Mouse (Mus musculus) urinary bladder, adult 18-20 months (tissue): Measurements from ENCODE around the gene Cdh18.
"Not testable (repeated sequence)": the region's sequence is repeated elsewhere in the genome, so short reads cannot be mapped to it uniquely, and the experiment has no call there.

ENCODE experiments used
- DNase-seq, 2 experiments: peaks; one replicate each; pipeline ENCODE4 v3.0.0; 2022; ENCODE audit warnings: low spot score in 2 of 2, mixed read lengths in 2 of 2

The Cdh18 gene

DNA sequence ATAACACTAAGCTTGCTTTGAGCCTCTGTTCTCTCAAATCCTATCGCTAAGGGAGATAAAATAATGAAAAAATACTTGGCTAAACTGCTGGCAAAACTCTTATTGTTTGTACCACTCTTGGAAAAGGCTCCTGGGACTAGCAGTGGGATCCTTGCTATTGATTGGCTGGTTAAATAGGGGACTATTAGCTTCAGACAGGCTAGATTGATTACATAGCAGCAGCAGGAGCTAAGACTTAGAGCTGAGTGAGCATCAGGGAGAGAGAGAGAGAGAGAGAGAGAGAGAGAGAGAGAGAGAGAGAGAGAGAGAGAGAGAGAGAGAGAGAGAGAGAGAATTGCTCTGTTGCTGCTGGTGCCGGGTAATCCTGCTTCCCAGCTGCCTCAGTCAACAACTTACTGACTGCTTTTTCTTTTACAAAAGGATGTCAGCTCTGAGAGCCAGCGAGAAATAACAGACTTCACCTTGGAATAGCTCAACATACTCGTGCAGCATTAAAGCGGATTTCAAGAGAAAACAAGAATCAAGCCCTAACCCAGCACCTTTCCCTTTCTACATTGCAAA lies at the start of gene Cdh18:
Gene Cdh18 (plus strand): TSS at position 312 of the 561 bp plus-strand sequence.
- DNase-seq, result no peak

DNA sequence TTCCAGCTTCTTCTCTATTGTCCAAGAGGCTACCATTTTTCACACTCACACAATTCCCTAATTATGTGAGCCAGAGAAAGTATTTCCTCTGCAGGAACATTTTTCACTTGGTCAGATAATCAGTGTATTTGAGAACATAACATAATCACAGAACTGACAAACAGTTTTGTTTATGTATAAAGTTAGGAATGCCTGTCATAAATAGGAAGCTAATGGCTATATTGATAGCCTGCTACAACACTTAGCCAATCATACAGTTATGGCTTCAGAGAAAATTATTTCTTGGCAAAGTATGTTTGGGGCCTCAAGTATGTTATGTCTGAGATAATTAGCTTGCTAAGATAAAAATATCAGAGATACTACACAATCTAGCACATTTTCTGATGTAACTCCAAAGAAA lies 37.6 kb upstream of the Cdh18 start:
- no peak for DNase-seq

DNA sequence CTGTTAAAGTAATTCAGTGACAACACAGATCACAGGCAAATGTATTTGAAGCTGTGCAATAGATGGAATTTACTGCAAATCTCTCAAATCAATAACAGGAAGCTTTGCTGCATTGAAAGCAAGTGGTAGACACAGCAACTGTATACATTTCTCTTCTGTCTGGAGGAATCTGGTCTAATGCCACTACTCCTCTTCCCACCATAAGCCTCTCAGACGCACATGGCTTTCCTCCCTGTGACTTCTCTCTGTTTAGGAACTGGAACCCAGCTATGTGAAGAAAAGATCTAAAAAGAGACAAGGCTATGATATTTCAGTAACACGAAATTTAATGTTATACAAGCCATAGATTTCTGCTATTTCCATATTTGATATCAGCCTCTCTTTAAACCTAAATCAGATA lies 13.0 kb upstream of the Cdh18 start:
- DNase-seq, result no peak

DNA sequence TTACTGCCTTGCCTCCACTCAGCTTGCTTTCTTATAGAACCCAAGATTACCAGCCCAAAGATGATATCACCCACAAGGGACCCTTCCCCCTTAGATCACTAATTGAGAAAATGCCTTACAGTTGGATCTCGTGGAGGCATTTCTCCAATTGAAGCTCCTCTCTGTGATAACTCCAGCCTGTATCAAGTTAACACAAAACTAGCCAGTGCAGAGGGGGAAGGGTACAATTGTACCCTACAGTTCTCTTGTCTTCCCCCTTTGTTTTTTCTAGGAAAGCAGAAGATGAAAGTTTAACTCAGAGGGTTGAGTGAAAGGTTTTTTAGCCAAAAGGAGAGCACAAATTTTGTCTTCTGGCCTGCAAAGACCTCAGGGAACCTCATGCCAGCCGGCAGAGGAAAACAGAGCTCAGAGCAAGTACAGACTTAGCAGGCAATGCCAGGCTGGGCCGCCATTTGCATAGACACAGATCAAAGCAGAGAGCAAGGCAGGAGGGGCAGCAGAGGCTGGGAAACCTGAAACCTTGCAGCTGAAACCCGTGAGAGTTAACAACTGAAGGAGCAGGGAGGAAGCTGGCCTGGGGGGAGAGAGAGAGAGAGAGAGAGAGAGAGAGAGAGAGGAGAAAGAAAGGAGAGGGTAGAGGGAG lies 29.3 kb downstream of the Cdh18 start:
- DNase-seq, result no peak

DNA sequence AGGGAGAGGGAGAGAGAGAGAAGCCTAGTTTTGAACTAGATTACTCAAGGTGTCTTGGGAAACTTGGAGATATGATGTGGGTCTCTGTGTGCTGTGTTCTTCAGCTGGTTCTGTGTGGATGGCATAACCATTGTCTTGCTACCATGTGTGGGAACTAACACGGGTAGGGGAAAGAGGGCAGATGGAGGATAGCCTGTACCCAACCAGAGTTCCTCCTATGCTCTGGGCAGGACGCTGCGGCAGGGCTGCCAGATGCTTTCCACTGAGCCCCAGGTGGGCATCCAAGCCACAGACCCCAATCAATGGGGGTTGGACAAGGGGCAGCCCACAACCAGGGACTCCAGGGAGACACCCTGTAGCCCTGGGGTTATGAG lies 29.8 kb downstream of the Cdh18 start:
- DNase-seq, result no peak

DNA sequence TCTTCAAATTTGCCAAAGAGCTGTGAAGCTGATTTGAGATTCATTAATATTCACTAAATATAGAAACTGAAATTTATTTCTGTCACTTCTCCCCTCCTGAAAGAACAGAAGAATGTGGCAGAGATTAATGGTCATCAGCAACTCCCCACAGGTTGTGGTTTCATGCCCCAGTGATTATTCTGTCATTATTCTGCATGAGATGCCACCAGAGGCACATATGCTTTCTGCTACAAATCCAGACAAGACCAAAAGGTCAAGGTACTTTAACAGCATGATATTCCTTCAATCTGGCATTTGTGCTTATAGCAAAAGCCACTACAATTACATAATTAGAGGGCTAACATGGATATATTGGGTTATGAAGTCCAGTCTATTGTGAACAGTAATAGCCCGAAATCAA lies 35.8 kb downstream of the Cdh18 start:
- DNase-seq, result no peak

DNA sequence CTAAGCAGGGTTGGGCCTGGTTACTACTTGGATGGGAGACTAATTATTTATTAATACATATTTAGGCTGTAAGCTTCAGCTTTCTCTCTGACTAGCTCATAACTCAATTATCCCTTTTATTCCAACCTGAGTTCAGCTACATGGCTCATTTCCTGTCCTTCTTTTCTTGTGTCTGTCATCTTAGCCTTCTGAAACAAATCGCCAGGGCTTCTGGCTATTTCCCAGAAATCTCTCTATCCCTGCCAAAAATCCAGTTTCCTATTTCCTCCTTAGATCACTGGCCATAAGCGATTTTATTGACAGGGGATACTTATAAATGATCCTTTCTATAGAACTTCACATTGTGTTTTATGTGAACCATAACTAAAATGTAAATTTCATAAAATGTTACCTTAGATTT lies 167.6 kb downstream of the Cdh18 start:
- no peak for DNase-seq

DNA sequence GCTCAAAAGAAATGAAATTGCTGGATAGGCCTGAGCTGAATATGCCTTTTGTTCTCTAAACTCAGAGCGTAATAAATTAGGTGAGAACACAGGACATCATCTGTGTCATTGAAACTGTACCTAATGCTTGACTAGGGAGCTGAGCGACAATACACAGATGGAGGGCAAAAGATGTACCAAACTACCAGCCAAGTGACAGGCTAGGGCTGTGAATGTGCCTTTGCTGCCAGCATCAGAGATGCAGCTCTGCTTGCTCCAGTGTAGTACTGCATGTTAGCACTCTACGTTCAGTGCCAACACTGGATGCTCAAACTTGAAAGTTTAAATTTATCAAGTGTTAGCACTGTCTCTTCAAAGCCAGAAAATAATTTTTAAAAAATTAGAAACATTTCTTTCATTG lies 168.9 kb downstream of the Cdh18 start:
- no peak for DNase-seq

DNA sequence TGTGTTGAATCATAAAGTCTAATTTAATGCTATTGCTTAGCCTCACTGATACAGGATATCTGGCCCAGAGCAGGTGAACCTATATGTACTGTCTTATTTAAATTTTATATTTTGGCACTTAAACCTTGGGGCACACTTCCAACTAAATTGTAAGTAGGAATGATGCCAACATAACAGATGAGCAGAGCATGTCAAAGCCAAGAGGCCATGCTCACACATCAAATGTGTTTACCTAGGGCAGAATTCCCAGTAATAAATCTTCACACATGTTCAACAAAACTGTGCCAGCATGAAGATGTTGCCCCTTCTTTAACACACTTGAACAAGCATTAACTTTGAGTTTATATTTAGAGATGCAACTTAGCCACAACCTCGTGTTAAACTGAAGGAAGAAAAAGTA lies 177.8 kb downstream of the Cdh18 start:
- no peak for DNase-seq

DNA sequence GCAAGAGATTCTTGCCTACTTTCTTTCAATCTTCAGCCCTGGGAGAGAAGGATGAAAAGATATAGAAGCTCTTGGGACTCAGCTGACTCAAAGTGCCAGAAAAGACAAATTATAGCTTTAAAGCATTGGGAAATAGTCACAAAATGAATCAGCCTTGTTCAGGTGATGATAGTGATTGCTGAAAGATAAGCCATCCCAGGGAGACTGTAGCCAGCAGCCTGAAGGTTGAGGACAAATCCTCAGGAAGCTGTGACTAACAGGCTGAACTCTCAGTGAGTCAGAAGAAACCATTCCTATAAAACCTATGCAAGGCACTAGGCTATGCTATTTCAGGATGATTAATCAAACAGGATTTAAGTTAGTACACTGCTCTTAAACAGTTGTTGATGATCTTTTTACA lies 184.2 kb downstream of the Cdh18 start:
- no peak for DNase-seq

DNA sequence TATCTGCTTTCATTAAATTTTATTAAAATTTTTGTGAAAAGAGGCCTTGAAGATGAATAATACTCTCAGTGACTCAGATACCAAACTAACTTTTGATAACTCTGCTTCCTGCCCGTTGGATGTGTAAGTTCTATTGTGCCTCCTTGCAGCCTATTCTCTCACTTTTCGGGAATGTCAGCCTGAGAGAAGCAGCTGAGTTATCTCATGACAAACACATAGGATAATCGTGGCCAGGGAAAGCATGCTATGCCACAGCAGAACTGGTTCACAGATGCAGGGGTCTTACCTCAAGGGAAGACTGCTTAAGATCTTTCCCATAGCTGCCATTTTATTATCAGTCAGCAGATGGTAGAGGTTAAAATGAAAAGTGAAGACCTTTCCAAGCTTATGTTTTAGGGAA lies 187.3 kb downstream of the Cdh18 start:
- no peak for DNase-seq

DNA sequence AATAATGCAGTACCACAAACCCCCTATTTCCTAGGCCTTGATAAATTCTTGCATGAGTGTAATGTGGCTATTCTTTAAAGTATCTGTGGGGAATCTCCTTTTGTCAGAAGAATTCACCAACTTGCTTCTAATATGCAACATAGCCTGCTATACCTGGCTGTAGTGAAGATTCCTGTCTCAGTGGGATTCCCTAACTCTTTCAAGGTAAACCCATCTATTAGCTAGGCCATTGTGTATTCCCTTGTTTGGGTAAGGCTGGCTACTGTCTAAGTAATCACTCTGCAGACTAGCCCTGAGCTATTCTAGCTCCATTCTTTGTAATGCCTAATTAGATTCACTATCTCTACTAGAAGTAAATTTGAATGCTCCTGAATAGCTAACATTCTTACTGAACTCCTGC lies 212.4 kb downstream of the Cdh18 start:
- not testable (repeated sequence) for DNase-seq

DNA sequence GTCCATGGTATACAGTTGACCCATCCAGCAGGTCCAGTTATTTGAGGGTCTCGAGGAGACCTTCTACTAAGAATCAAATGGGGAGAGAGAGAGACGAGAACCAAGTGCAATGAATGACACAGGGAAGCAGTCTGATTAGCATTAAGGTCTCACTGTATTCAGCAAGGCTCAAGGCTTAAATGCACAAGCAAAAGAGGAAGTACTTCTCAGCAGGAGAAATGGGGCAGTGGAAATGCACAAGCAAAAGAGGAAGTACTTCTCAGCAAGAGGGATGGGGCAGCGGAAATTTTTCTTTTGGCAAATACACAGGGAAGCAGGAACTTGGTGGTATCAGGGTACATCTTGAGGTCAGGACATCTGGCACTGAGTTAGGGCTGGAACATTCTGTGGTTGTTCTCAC lies 217.8 kb downstream of the Cdh18 start:
- DNase-seq, result not testable (repeated sequence)

DNA sequence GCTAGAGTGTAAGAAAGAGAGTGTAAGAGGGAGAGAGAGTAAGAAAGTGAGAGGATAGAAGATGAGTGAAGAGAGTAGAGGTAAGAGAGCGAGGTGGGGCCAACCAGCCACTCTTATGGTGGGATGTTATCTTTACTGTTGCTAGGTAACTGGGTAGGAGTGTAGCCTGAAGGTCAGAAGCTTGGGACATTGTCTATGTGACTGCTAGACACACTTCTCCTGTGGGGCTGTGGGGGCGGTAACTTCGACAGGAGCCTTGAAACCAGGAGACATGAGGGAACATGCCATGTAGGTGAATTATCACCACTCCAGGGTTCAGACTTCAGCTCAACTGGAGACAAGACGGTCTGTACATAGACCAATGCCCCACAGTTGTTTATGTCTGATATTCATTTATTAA lies 227.5 kb downstream of the Cdh18 start:
- no peak for DNase-seq

DNA sequence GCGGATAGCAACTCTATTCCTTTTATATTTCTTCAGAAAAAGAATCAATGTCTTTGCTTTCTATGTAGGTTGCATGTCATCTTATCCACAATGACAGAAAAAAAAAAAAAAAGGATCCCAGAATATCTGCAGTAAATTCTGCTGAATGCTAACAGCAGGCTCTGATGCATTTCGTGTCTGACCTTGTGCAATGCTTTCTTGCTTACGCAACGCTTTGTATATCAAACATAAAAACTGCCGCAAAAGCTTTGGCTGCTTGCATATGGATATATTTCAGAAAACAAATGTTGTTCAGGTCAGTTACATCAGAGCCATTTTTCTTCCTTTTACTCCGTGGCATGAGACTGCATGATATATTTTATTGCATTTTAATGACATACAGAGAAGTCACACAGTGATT lies 240.9 kb downstream of the Cdh18 start:
- no peak for DNase-seq

DNA sequence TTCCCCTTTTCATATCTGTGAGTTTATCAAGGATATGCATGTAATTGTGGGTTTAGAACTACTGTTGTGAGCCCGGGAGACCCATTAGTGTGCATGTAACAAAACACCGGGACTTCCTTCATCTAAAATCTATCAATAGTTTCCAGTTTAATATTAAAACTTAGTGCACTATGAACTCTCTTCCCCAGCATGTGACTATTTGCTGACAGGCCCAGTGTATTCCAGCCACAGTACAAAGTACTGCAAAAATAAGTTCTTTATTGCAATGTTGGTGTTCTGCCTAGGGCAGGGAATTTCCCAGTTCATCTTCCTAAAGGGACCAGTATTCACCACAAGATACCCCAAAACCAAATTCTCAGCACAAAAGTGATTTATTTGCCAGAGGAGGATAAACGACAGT lies 243.0 kb downstream of the Cdh18 start:
- DNase-seq, result no peak

DNA sequence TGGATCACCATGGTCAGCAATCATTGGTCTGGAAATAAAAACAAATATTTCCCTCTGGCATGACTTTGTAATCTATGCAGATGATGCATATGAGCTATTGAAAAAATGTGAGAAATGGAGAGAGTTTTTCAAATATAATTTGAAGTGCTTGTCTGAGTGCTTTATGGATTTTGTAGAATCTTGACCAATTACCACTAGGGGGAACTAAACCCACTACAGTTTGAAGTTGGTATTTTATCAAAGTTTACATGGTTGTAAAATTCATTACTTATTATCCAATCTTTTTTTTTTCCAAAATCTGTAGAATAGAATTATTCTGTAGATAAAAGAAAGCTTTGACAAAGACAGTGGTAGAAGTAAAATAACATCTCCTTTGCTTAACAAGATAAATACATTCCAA lies 284.3 kb downstream of the Cdh18 start:
- DNase-seq, result no peak

DNA sequence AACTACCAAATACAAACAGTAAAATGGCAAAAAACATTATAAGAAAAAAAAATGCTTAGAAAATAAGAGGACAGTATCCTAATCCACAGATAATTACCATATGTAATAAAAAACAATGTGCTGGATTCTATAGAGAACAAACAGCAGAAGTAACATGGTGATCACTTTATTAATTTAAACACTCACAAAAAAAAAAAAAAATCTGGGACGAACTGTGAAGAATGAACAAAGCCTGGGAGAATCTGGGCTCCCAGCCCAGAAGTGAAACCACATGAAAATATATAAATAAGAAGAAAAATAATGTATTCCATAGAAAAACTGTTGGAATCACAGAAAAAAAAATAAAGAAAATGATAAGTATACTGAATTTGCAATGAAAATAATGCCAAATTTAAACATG lies 288.4 kb downstream of the Cdh18 start:
- DNase-seq, result no peak

DNA sequence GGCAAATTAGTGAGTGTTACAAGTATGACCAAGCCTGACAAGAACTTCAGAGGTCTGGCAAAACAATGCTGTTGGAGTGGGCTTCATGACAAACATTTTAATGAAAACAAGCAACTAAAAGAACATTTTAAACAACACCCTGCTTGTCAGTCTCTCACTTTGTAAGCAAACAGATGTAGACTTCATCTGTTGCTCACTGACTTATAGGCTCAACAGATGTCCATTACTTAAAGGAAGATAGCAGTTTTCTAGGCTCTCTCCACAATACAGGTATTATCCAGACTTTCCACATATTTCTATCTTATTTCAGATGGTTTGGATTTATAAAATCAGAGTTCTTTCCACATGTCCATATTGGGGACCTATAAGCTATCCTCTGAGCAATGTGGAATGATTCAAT lies 308.9 kb downstream of the Cdh18 start:
- DNase-seq, result no peak

DNA sequence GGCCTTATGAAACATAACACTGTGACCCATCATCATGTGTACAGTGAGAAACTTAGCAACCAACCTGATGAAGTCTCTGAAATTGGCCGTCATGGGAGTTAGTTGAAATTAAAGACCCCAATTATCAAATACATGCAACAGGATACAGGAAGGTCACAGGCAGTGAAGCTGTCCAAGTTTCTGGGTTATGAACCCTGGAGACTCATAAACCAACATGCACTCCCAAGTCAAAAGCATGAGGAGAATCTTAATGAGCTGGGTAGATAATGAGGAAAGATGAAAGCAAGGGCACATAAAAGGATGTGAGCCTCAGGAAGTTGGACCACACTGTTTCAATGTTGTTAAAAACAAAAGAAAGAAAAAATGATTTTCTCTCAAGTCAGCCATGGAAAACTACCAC lies 321.9 kb downstream of the Cdh18 start:
- no peak for DNase-seq

DNA sequence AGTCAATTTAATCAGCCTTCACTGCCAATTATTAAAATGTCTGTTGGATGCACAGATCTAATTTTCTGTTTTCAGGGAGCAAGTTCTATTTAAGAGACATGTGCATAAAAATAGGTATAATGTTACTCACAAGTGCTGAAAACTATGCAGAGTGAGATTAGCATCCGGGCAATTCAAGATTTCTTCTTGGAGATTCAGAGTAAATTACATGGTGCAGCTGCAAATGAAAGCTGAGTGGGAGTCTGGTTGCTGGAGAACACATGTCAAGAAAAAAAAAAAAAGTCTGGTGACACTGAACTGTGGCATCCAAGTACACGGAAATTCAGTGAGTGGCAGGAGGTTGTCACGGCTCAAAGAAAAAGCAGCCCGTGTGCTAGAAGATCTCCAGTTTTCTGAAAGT lies 348.9 kb downstream of the Cdh18 start:
- no peak for DNase-seq

DNA sequence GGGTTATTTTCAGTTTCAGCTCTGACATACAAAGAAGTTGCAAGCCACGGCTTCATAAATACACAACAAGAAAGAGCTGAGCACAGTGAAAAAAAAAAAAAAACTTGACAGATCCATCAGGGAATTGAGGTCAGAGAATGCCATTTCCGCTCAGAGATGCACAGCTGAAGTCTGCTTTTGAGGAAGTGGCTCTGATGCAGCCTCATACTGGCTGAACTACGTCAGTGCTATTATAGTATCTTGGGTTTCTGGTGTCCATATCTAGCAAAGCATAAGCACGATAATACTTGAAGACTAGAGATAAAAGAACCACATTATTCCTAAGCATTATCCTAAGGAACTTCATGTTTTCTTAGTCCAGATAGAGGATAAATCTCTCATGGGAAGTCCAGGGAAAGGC lies 349.4 kb downstream of the Cdh18 start:
- no peak for DNase-seq

DNA sequence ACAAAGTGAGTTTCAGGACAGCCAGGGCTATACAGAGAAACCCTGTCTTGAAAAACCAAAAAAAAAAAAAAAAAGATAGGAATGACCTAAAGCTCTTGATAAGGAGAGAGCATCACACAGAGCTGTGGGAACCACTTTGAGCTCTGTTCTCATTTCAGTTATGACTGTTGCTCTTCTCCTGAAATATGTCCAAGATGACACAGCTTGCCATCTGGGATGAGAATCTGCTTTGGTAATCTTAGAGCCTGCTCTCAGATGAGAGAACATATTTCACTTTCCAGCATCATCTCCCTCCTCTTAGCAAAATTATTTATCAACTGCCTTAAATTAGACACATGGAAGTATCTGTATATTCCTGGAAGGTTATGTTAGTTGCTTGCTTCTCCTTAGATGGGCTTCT lies 365.6 kb downstream of the Cdh18 start:
- no peak for DNase-seq

DNA sequence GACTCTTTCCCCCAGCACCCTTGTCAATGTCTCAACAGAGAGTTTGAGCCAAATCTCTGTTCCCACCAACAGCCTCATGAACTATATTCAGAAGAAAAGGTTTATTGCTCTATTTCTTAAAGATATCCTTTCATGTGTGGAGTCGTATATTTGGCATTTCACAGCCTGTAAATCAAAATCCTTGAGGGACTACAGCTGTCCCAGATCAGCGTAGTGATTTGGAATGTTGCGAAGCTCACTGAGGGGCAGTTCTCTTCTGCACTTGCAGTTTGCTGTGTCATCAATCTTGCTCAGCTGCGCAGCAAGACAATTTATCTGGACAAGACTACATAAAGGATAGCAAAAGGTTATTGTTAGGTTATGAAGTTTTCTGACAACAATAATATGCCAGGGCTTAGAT lies 385.5 kb downstream of the Cdh18 start:
- DNase-seq, result no peak
